Mouse (Mus musculus): Measurements from ENCODE around the gene Prim2.

DNA sequence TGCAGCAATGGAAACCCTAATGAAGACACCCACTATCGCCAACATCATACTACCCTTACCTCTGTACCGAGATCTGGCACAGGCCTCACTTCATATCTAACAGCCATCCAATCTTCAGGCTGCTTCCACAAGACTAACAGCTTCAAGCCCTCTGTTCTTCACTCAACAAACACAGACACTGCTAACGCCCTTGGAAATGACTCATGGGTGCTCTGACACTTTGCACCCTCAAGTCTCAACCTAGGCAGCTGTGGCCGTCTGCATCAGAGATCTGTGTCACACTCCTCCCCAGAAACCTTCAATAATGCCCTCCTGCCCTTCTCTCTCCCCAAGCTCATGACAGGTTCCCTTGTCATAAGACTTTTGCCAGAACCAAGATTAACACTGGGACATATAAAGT is 20.6 kb downstream of the Prim2 start:
- TF ChIP-seq CTCF (IDR thresholded peaks at IDR 0.05; ENCODE audit: control insufficient read depth, insufficient read depth, insufficient read length): no peak
- no peak for TF ChIP-seq MAX (IDR thresholded peaks at IDR 0.05)
- no peak for TF ChIP-seq USF1 (IDR thresholded peaks at IDR 0.05; ENCODE audit: low read depth)
- no peak for TF ChIP-seq CEBPB (IDR thresholded peaks at IDR 0.05; ENCODE audit: low read depth)

Measured in C2C12 (cell line).